Mouse (Mus musculus) urinary bladder, postnatal 36 days (tissue): ENCODE results near the gene Rdx.
"Not testable (repeated sequence)": the region's sequence is repeated elsewhere in the genome, so short reads cannot be mapped to it uniquely, and the experiment has no call there.

Experiments used
- DNase-seq, 2 experiments: peaks; one replicate each; pipeline ENCODE4 v3.0.0; 2022; ENCODE audit warnings: low spot score in 2 of 2, mixed read lengths in 1 of 2

The Rdx gene

GRCm38 (mm10) chr9:52055313-52055712, 8.3 kb downstream of the Rdx start:
- DNase-seq, result no peak

GRCm38 (mm10) chr9:52059788-52060187, 12.8 kb downstream of the Rdx start:
- DNase-seq, result no peak

GRCm38 (mm10) chr9:52070052-52070451, 23.1 kb downstream of the Rdx start:
- DNase-seq, result no peak

GRCm38 (mm10) chr9:52071352-52071751, 24.4 kb downstream of the Rdx start:
- not testable (repeated sequence) for DNase-seq

GRCm38 (mm10) chr9:52072202-52072601, 25.2 kb downstream of the Rdx start:
- DNase-seq, result no peak

GRCm38 (mm10) chr9:52076089-52076488, 29.1 kb downstream of the Rdx start:
- DNase-seq, result no peak

- DNase-seq, result no peak
These were observed 30.7 kb downstream of the Rdx start for GRCm38 (mm10) chr9:52077692-52078091.

GRCm38 (mm10) chr9:52081979-52082378, 35.0 kb downstream of the Rdx start:
- no peak for DNase-seq

- no peak for DNase-seq
These were observed 35.4 kb downstream of the Rdx start for GRCm38 (mm10) chr9:52082414-52082813.

- DNase-seq, result peak in 1 of 2 experiments; percentile 46
These were observed 44.8 kb downstream of the Rdx start for GRCm38 (mm10) chr9:52091752-52092151.

GRCm38 (mm10) chr9:52092311-52092710, 45.3 kb downstream of the Rdx start:
- no peak for DNase-seq

GRCm38 (mm10) chr9:52093108-52093507, 46.1 kb downstream of the Rdx start:
- DNase-seq, result no peak

- no peak for DNase-seq
These were observed 47.0 kb downstream of the Rdx start for GRCm38 (mm10) chr9:52094016-52094415.

GRCm38 (mm10) chr9:52094471-52094980, 47.6 kb downstream of the Rdx start:
- DNase-seq, result no peak

GRCm38 (mm10) chr9:52095666-52096065, 48.7 kb downstream of the Rdx start:
- DNase-seq, result no peak

GRCm38 (mm10) chr9:52097386-52097785, 50.4 kb downstream of the Rdx start:
- no peak for DNase-seq

GRCm38 (mm10) chr9:52098600-52098999, 51.6 kb downstream of the Rdx start:
- peak; percentile 69 to 78 for DNase-seq

- DNase-seq, result no peak
These were observed 53.5 kb downstream of the Rdx start for GRCm38 (mm10) chr9:52100426-52100825.

- no peak for DNase-seq
These were observed 55.3 kb downstream of the Rdx start for GRCm38 (mm10) chr9:52102060-52102844.

GRCm38 (mm10) chr9:52103448-52104224, 56.7 kb downstream of the Rdx start:
- peak in 1 of 2 experiments; percentile 8 for DNase-seq

GRCm38 (mm10) chr9:52104225-52104615, 57.2 kb downstream of the Rdx start:
- no peak for DNase-seq

GRCm38 (mm10) chr9:52105423-52105822, 58.5 kb downstream of the Rdx start:
- no peak for DNase-seq

- no peak for DNase-seq
These were observed 60.2 kb downstream of the Rdx start for GRCm38 (mm10) chr9:52107161-52107560.
